Mouse (Mus musculus) cerebellum, adult 18-20 months (tissue): ENCODE results near the gene Apoc3.

Experiments used
- DNase-seq, 2 experiments: peaks; one replicate each; pipeline ENCODE4 v3.0.0; 2021

The Apoc3 gene

DNA sequence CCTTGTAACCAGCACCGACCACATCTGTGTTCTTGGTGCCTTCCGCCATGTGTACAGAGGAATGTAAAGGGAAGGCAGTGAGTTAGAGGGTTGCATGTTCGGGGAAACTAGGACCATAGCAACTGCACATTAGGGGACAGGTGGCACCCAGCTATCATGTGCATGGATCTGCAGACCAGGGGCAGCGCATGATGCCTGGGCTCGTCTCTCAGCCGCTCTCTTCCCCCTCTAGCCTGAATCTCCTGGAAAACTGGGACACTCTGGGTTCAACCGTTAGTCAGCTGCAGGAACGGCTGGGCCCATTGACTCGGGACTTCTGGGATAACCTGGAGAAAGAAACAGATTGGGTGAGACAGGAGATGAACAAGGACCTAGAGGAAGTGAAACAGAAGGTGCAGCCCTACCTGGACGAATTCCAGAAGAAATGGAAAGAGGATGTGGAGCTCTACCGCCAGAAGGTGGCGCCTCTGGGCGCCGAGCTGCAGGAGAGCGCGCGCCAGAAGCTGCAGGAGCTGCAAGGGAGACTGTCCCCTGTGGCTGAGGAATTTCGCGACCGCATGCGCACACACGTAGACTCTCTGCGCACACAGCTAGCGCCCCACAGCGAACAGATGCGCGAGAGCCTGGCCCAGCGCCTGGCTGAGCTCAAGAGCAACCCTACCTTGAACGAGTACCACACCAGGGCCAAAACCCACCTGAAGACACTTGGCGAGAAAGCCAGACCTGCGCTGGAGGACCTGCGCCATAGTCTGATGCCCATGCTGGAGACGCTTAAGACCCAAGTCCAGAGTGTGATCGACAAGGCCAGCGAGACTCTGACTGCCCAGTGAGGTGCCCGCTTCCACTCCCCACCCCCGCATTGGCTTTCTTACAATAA is 5.6 kb downstream of the Apoc3 start:
- DNase-seq, result peak; percentile 88 to 94

DNA sequence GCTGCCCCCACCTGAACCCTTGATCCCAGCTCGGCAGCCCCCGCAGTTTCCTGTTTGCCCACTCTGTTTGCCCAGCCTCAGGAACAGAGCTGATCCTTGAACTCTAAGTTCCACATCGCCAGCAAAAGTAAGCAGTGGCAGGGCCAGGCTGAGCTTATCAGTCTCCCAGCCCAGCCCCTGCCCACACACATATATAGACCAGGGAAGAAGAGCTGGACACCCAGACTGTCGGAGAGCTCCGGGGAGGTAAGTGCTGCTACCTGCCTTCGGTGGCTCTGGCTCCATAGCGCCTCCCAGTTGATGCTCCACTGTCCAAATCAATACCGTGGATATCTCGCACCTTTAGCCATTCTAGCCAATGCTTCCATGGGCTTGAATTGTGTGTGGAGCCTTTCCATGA is 6.9 kb downstream of the Apoc3 start, which contains the start of gene Apoa1:
Gene Apoa1 (plus strand): TSS at position 90 of the 400 bp plus-strand sequence.
- no peak for DNase-seq

DNA sequence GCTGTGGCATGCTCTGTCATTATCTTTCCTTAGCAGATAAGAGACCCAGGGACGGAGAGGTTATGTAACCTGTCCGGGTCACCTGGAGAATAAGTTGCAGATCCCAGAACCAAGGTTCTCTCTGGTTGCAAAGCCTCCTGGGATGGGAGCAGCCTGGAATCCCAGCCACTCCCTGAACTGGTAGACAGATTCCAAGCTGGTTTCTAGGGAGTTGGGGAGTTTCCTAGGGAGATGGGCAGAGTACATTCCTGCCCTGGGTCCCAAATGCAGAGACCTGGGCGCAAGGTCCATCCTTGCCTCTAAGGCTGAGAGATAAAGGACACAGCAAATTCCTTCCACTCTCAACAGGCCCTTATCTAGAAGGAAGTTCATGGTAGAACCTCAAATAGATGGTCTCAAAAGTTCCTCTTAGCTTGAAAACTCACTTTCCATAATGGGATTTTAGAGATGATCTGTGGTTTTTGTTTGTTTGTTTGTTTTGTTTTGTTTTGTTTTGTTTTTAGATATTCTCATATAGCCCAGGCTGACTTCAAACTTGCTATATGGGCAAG is 8.3 kb downstream of the Apoc3 start:
- no peak for DNase-seq

DNA sequence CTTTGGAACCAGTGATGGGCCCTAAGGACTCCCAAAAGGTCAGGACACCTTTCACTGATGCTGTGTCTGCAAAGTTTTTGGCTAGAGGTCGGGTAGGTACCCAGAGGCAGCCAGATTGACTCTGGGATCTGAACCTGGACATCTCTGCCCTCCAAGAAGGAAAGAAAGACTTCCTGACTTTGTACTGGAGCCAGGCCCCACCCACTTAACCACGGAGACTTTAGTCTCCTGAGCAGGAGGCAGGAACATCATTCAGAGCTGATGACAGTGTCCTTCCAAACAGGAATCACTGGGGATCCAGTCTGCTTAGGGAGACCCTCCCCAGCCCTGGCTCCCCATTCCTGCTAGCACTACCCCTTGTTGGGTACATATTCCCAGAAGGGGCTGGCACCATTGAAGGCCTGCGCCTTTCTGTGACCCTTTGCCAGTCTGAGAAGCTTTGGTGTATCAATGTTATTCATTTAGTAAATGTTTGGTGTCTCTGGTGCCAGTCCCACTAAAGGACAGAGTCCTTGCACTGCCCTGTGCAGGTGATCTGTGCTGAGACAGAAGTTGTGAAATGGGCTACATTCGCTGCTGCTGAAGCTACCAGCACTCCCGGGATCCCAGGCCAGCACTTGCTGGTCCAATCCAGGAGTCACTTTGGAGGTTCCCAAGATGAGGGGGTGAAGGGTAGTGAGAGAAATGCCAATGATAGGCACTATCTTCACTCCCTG is 10.3 kb downstream of the Apoc3 start:
- DNase-seq, result no peak

DNA sequence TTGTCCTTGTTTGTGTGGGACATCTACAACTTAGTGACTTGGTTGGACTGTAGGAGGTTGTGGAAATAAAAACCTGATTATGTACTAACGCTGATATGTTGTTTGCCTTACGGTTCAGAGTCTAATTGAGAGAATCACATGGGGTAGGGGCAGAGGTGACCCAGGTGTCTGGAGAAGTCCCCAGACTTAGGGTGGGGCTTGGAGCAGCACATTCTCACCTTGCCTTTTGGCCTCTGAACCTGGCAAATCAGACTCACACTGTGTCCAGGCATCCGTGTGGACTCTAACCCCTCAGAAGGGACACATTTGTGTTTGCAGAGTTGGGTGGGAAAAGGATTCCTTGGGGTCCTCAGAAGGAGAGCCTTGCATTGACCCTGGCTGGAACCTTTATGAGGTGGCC is 11.3 kb downstream of the Apoc3 start:
- DNase-seq, result no peak

DNA sequence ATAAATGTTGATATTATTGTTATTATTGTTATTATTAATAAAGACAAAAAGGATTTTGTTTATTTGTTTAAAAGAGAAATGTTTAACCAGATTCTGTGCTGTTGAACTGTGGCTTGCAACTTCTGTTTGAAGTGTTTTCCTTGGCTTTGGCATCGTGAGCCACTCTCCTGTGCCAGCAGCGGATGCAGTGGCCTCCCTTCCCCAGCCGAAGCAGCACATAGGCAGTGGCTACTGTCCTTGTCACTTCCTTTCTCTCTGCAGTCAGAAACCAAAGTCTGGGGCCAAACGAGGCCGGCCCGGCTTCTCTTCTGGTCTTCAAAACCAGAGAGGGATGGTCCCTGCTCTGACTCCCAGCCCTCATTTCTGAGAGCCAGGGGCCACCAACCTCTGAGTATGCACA is 12.3 kb downstream of the Apoc3 start:
- no peak for DNase-seq

DNA sequence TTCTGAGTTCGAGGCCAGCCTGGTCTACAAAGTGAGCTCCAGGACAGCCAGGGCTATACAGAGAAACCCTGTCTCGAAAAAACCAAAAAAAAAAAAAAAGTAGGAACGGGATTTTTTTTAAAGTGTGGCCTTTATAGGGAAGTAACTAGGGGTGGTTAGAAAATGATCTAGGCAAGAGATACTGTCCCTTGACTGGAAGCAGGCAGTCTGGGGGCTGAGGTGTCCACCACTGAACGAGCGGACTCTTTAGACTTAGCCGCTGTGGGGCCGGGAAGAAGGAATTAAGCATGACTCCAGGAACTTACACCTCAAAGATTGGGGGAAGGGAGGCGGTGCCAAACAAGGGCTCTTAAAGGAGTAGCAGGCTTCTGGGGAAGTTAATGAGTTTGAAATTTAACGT is 17.3 kb downstream of the Apoc3 start:
- no peak for DNase-seq

DNA sequence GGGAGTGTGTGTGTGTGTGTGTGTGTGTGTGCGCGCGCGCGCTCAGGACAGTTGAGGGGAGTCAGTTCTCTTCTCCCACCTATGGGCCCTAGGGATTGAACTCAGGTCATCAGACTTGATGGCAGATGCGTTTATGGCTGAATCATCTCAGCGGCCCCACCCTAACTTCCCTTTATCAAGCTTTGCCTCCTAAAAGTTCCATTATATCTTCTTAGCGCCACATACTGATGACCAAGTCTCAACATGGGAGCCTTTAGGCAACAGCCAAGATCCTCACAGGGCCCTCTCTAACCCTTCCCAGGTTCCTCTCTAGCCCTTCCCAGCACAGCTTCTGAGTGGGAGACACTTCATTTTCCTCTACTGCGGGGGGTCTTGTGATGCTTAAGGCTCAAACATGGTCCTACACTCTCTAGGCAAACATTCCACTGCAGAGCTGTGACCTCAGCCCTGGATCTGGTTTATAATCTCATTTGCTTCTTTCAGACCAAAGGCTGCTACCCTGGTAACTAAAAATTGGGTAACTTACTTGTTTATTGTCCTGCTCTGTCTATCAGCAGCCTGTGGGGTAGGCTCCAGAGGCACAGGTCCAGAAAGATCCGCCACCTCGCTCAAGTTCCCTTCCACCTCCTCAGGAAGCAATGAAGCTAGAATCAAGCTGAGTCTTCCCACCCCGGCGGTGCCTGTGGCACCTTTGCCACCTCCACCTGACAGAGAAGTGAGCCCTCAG is 18.5 kb downstream of the Apoc3 start:
- DNase-seq, result no peak

DNA sequence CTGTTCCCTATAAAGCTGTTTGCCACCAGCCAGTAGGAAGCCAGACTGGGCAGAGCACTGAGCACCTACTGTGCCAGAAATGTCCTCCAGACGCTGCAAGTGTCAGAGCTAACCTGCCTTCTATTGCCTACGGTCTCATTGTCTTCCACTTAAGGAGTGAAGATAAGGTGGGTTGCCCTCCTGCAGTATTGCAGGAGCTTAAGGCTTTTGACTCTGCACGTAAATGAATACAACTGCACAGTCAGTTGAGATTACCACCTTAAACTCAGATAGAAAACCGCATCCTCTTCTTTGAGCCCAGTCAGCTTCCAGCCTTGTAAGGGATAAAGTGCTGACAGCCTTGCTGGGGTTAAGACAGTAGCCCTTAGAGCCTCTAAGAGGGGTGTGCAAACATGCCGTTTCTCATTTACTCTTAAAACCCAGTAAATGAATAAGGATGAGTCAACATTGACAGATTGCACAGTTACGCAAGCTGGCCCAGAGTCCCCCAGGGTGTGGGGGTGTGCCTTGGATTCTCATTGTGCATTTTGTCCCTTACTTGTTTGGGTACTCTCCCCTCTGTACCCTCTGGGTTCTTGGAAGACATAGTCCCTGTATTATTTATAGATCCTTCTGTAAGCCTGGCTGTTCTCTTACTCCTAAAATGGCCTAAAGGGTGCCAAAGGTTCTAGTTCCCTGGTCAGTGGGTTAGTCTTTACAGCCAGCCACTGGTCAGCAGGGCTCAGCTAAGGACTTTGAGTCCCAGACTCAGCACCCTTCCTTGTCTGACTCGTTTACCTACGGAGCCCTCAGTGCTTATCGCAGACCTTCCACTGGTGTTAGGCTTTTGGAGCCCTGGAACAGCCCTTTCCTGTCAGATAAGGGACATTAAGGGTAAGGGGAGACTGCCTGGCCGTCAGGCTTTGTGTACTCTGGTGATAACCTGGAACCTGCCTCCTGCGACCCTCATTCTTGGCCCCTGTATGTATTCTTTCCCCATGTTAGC is 19.8 kb downstream of the Apoc3 start:
- peak; percentile 66 to 67 for DNase-seq

DNA sequence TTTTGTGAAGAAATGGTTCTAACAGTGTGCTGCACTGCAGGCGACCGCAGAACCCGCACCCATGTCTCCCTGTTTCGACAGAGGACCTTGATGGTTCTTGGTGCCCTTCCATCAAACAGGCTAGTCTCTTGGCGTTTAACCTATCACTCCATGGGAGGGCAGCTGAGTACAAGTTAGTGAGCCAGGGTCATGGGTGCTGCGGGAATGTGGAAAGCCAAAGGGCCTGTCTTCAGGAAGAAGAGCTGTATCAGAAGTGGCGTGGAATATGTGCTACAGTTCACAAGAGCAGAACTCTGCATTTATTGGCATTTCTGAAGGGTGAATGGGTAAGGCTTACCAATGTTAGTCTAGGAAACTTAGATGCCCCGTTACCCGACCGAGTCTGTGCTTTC is 20.5 kb downstream of the Apoc3 start:
- DNase-seq, result no peak

DNA sequence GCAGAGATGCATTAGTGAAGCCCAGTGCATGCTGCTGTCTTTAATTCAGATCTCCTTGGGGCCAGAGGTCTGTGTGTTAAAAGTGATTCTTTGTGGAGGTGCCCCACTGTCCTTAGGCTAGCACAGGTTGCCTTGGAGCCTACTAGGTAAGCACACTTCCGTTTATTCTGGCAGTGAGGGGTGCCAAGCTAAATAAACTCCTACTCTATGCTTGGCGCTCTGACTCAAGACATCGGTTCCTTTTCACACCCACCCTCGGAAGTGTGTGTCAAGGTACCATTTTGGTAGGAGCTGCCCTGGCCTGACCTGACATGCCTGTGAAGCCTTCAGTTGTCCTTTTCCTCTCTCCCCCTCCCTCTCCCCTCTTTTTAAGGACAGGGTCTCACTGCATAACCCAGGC is 21.2 kb downstream of the Apoc3 start:
- DNase-seq, result no peak

DNA sequence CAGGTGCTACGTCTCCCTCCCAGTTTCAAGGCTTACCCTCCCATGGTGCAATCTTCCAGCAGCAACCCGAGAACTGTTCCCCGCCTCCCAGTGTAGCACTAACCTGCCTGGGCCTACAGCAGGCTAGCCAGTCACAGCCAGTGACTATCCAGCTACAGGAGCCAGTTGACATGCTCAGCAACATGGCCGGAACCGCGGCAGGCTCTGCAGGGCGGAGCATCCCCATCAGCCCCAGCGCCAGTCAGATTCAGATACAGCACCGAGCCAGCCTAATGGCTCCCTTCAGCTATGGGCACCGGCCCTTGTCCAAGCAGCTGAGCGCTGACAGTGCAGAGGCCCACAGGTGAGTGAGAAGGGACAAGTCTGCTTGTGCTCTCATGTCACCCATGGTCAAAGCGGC is 25.0 kb downstream of the Apoc3 start:
- DNase-seq, result no peak

DNA sequence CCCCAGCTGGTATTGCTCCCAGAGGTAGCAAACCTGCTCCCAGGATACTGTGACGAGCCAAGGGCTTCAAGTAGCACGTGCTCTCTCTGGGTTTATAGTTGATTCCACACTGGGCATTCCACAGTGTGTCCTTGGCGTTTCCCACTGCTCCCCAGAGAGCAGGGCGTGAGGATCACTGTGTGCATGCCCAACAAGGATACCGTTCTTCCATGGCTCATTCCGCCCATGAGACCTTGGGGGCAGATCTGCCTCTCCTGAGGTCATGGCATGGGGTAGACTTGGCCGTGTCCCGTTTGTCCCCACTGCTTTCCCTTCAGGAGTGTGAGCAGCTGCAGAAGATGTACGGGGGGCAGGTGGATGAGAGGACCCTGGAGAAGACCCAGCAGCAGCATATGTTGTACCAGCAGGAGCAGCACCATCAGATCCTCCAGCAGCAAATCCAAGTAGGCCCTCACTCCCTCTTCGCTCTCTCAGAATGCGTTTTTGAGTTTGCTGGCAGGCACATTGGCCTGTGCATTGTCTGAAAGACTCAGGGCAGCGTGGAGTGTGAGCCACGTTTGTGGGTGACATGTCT is 26.9 kb downstream of the Apoc3 start:
- peak; percentile 49 to 56 for DNase-seq

DNA sequence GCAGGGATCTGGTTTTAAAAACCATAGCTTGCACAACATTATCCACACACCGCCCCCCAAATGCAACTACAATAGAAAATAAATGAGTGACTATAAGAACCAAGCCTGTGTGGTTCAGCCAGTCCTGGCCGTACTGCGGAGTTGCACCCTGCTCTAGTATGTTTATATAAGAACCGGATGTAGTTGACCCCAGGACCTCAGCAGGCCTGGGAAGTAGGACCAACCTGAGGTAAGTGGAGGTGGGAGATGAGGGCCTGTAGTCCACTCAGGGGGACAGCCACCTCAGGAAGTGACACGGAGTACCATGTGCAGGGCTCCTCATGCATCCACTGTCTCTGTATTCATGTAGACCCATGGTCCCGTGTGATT is 28.0 kb downstream of the Apoc3 start:
- DNase-seq, result no peak

DNA sequence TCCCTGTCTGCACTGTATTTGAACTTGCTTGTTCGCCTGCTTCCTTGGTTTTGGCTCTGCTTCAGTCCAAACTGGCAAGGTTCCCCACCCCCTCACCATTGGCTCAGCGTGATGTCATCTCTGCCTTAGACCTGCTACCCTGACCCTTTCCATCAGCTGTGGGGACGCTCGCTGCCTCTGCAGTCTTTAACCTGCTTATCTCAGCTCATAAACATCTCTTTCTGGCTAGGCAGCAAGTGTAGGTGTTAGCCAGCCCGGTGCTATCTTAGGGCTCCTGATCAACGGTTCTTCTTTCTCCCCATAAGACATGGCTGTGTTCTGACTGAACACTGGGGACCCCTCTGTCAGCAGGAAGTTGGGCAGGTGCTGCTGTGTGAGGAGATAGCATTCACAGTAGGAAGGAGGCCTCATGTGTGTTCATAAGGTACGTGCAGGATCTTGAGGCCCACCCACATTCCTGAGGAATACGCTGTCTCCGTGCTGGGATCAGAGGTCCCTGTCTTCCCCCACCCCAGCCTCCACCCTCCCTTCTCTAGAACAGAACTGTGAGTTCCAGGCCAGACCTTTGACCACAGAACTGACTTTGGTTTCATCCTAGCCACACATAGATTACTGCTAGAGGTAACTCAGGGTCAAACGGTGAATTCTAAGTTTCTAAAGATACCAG is 28.5 kb downstream of the Apoc3 start:
- DNase-seq, result no peak

DNA sequence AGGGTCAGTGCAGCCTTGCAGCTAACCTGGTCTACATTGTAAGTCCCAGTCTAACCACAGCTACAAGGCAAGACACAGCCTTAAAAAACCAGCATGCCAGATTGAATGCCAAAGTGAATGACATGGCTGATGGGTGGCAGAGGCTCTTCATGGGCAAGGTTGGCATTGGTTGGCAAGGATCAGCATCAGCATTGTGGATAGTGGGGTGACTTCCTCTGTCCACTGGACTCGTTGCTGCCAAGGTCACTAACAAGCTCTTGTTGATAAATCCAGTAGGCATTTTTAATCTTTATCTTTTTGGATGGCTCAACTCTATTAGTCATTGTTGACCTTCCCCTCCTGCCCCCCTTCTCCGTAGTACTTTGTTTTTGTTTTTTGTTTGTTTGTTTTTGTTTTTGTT is 35.8 kb downstream of the Apoc3 start:
- DNase-seq, result no peak

DNA sequence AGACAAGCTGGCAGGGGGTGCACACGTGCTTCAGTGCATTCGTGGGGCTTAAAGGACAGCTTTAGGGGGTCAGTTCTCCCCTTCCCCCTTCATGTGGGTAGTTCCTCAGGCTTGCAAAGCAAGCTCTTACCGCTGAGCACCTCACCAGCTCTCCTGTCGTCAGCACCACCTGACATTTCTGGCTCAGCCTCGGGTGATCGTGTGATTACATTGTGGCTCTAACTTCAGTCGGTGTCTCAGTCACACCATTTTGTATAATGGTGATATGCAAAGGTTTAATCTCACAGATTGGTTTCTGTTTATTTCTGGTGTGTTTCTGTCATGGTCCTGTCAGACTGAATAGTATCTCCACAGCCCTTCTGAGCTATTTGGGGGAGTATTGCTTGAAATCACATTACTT is 36.5 kb downstream of the Apoc3 start:
- DNase-seq, result no peak

DNA sequence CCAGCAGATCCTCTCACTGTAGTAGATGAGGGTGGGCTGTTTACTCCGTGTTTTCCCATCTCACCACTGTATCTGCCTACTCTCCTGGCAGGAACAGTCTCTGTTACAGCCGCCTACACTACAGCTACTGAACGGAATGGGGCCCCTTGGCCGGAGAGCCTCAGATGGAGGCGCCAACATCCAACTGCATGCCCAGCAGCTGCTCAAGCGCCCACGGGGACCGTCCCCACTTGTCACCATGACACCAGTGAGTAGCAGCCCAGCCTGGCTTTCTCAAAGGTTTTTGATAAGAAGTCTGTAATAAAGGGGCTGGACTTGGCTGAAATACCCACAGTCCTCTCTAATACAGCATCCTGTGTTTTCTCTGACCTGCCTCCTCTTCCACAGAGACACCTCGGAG is 37.0 kb downstream of the Apoc3 start:
- no peak for DNase-seq

DNA sequence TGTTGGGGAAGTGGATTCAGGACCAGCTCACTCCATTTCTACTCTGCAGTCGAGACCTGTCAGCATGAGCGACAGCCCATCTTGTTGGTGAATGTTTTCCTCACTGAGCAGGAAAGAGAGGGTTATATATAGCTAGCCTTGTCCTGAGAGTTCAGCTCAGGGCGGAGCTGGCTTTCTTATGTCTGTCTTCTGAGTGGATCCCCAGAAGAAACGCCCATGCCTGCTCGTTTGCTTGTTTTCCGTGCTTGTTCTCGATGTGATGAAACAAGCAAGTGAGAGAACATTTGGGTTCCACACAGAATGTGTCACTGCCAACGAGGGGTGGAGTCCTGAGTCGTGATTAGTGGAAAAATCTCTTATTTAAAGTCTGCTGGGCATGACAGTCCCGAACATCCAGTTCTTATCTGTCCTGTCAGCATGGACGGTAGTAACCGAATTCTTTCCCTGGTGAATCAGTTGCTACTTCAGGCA is 38.7 kb downstream of the Apoc3 start:
- no peak for DNase-seq

DNA sequence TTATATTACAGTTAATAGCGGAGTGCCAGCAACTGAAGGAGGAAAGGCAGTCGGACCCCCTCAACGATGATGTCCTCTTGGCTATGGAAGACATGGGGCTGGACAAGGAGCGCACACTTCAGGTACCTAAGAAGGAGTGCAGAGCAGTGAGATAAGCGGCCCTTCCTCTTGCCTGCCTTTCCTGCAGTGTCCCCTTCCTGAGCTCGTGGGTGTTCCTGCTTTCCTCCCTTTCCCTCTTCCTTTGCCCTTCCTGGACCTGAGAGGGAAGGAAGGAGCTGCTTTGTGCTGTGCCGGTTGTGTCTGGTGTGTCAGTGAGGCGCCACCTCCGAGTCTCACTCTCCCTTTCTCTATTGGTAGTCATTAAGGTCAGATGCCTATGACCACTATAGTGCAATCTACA is 40.6 kb downstream of the Apoc3 start:
- no peak for DNase-seq

DNA sequence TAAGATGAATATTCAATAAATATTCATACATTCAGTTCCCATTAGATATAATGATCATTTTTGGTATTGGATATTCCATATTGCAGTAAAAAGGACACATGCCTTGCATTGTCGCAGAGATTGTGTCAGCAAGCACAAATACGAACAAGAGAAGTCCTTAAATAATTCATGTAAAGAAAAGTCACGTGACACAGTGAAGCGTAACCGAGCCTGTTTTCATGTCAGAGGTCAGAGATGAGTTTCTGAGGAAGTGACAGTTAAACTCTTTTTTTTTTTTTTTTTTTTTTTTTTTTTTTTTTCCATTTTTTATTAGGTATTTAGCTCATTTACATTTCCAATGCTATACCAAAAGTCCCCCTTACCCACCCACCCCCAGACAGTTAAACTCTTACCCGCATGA is 42.8 kb downstream of the Apoc3 start:
- DNase-seq, result no peak
